Mouse (Mus musculus) left cerebral cortex, adult 2 months (tissue): ENCODE data around the gene Stxbp6. TPM values are rescaled to one million over a fixed set of nuclear protein-coding genes. Genes with fewer than 3 reads are reported as not detected.

ENCODE experiments used
- DNase-seq, 2 experiments: peaks; one replicate each; pipeline ENCODE4 v3.0.0; 2021 to 2022; ENCODE audit warnings: low spot score in 2 of 2, mixed read lengths in 1 of 2; ENCODE audit errors: extremely low spot score in 1 of 2
- H3K27ac ChIP-seq: fragments of 200-600 bp; 2 replicates; pipeline ENCODE4 v1.8.1; 2022
- H3K4me3 ChIP-seq: fragments of 200-600 bp; 2 replicates; pipeline ENCODE4 v1.8.1; 2022
- CTCF ChIP-seq: fragments of 200-600 bp; IDR thresholded peaks from 2 replicates; pipeline ENCODE4 v1.8.1; 2022; ENCODE audit warnings: antibody characterized with exemption, mild to moderate bottlenecking, moderate library complexity
- intact Hi-C: fragments of 180-260 bp; cut with DNase I; formaldehyde crosslinking; loops from one replicate; pipeline ENCODE4 v1.15.1; 2025
- total RNA-seq, 2 experiments: library from RNA; stranded (reverse); gene quantifications; 2 replicates each; pipeline ENCODE4 v1.2.3; 2021

Gene Stxbp6
- total RNA-seq, 2 experiments from 2014 or later = 67.7 to 75.2 TPM

DNA sequence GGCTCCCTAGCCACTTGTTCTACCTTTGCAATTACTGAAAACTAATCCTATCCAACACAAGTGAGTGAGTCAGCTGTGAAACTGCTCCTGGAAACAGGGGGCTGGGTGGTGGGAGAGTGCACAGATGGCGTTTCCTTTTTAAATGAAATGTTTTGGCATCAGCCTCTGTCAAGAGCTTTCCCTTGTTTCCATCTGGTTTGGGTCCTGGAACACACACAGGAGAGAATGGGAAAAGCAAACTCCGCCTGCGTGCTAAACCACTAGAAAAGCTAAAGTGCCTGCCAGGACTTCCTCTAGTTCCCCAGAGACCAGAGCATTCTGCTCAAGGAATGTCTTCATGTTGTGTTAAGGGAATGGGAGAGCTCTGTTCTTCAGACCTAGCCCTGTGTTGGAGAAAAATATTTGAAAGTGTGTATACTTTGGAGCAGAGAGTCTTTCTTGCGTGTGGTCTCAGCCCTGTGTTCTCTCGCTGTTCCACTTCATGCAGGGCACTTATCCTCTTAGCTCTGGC, 61.2 kb downstream of the Stxbp6 start:
- no peak for TF ChIP-seq CTCF
- intact Hi-C loops = loop anchor here (1.0 to 10.0 kb wide), 4 partner anchors 43 to 162 kb away; partner anchors contain the start of gene Stxbp6
- DNase-seq = peak; percentile 69 to 77
- Histone ChIP-seq H3K4me3 (no peak overlapping the region), H3K27ac (peak overlapping the region; percentile 65)

DNA sequence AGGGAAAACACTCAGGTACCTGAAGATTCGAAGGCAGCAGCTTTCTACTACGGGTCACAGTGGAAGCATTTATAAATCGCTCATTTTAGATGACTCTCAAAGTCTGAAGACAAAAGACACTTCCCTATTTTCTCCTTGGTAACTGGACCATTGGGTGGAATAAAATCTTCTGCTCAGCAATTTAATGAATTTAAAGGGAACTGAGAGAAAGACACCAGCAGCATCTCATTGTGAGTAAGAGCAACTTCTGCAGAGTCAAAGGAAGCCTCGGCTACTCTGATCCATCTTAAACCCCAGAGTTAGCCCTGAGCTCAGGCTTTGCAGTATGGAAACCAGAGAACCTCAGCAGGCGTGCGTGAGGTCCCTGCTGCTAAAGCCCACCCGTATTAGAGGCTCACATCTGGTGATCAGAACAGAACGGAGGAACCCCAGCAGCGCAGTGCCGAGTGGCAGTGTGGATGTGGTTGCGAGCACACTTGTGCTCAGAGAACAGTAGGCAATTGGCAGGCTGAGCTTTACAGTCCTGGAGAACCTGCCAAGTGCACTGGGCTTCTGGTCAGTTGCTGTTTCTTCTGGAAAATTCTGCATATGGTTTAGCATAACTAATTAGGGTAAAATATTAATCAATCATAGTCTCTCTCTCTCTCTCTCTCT, 62.9 kb downstream of the Stxbp6 start:
- no peak overlapping the region for H3K4me3 ChIP-seq
- H3K27ac ChIP-seq = peak overlapping the region; percentile 54
- intact Hi-C loops = loop anchor here (2.0 to 10.0 kb wide), 3 partner anchors 63 to 163 kb away; partner anchors contain the start of gene Stxbp6
- DNase-seq = peak; percentile 15 to 18
- no peak for TF ChIP-seq CTCF

DNA sequence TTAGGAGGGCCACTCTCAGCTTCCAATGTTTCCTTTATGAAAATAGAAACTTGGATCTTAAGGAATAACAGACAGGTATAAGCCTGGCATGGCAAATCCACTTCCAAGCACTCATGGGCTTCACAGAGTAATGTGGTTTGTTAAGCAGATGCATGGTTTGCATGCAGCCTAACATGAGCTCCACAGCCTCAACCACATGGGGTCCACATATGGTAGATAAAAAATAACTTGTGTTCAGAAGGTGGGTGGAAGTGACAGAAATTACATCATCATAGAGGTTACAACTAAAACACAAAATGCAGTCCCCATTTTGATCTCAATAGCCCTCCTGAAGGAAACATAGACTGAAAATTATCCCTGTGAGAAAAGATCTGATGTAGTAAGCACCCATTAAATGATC, 63.5 kb downstream of the Stxbp6 start:
- no peak for TF ChIP-seq CTCF
- no peak for DNase-seq
- intact Hi-C loops = loop anchor here (5.0 to 10.0 kb wide), 2 partner anchors 154 to 164 kb away; no protein-coding TSS in a partner anchor
- Histone ChIP-seq H3K4me3 (no peak overlapping the region), H3K27ac (peak overlapping the region; percentile 5; the same call in 1 of the 2 replicates)

DNA sequence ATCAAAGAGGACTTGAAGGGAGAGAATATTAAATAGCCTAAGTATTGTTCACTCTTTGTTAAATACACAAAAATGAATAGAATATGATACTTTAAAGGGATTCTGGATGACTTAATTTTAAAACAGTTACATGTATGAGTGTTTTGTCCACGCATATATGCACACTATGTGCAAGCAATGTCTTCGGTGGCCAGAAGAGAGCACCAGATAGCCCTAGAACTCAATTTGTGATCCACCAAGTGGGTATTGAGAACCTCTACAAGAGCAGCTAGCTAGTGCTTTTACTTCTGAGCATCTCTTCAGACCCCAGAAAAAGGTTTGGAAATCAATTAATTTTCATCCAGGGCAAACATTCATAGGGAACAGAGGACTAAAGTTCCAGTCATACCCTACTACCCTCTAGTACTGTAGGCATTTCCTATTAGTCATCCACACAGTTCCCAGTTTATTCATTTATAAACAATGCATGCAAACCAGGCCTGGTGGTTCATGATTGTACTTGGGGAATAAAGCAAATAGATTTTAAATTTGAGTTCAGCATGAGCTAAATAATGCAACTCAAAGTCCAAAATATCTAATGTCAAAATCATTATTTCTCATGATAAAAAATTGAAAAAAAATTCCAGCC, 64.4 kb downstream of the Stxbp6 start:
- Histone ChIP-seq H3K4me3 (no peak overlapping the region), H3K27ac (no peak overlapping the region)
- peak; percentile 10 for TF ChIP-seq CTCF
- intact Hi-C loops = loop anchor here (5.0 to 10.0 kb wide), 2 partner anchors 153 to 165 kb away; no protein-coding TSS in a partner anchor
- no peak for DNase-seq

DNA sequence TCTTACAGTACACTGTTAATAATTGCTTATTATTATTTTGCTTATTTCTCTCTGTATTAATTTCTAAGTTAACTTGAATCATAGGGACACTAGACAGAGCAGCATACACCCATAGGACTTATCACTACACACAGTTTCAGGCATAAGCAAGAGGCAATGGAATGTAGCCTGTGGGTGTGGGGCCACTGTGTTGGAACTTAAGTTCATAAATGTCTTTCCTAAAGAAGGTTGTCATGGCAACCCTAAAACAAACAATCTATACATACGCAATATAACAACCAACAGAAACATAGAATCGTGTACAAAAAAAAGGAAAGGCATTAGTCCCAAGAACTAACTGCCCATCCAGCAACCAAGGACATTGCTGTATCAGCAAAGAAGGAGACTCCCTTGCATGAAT, 67.9 kb downstream of the Stxbp6 start:
- DNase-seq = no peak
- no peak for TF ChIP-seq CTCF
- Histone ChIP-seq H3K4me3 (no peak overlapping the region), H3K27ac (no peak overlapping the region)
- intact Hi-C loops = no loop called here

DNA sequence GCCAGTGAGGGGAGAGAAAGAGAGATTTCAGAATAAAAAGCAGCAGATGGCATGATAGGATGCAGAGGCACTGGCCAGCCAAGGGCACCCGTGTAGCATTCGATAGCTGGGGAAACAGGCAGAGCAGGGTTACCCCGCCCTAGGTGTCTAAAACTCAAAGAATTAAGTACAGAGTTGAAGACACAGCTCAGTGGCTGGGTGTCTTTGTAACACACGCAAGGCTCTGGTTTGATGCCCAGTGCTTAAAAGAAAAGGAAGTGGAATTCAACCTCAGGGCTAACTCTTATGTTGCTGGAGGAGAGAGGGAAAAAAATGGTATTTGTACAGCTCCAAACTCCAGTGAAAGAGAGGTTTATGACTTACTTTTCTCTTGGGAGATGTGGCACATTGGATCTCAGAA, 68.5 kb downstream of the Stxbp6 start:
- intact Hi-C loops = no loop called here
- TF ChIP-seq CTCF = no peak
- no peak overlapping the region for H3K27ac ChIP-seq
- no peak for DNase-seq
- no peak overlapping the region for H3K4me3 ChIP-seq

DNA sequence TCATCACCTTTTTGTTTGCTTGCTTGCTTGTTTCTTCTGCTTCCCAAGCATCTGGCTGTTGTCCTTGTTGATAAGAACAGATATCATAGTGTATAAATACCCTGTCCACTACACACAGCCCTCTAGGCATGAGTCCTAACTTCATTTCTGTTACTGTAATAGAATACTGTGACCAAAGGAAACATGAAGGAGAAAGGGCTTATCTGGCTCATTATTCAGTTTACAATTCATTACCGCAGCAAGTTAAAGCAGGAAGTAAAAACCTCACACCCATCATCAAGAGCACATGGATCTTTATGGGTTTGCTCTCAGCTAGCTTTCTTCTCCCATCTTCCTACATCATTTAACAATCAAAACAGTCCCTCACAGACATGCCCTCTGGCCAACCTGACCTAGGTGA, 72.5 kb downstream of the Stxbp6 start:
- no peak for TF ChIP-seq CTCF
- Histone ChIP-seq H3K27ac (no peak overlapping the region), H3K4me3 (no peak overlapping the region)
- DNase-seq = no peak
- intact Hi-C loops = no loop called here

DNA sequence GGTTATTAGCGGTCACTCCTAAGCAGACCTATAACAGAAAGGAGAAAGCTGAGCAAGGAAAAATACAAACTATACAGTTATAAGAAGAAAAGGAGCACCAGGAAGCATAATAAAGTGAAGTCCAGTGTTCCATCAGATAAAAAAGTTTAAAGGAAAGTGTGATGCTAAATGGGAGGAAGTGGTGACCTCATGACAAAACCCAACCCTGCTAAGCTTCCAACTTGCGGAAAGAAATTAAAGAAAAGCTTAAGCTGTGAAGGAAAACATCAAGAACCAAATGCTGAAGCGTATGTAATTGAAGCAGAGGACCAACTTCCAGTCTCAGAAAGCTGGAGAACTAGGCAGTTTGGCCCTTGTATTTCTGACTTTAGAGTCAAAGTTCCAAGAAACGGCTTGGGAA, 77.1 kb downstream of the Stxbp6 start:
- intact Hi-C loops = no loop called here
- DNase-seq = no peak
- no peak for TF ChIP-seq CTCF
- no peak overlapping the region for H3K27ac ChIP-seq
- H3K4me3 ChIP-seq = no peak overlapping the region

DNA sequence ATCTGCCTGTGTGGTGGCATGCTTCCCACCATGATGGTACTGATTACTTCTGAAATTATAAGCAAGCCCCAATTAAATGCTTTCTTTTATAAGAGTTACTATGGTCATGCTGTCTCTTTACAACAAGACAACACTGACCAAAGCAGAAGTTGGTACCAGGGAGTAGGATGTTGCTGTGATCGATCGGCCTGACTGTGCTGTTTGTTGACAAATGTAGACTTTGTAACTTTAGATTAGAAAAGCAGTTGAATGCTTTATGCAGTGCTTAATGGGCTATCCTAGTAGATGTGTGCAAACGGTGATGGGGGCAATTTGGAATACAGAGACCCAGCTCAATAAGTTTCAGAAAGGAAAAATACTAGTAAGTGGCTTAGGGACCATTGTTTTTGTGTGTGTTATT, 77.6 kb downstream of the Stxbp6 start:
- intact Hi-C loops = no loop called here
- no peak for TF ChIP-seq CTCF
- Histone ChIP-seq H3K27ac (no peak overlapping the region), H3K4me3 (no peak overlapping the region)
- no peak for DNase-seq

DNA sequence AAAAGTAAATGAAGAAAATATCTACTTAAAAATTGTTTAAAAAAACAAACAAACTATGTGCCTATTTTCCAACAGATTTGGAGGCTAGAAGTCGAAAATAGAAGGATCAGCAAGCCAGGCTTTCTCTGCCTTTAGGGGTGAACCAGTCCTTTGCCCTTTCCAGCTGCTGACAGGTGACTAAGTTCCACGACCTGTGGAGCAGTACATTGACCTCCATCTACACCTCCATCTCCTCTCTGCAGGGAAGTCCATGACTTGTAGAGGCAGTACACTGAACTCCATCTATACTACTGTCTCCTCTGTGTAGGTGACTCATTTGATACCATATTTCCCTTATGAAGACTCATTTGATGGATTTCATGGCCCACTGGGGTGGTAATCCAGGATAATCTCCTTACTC, 78.2 kb downstream of the Stxbp6 start:
- H3K4me3 ChIP-seq = no peak overlapping the region
- DNase-seq = no peak
- H3K27ac ChIP-seq = no peak overlapping the region
- no peak for TF ChIP-seq CTCF
- intact Hi-C loops = no loop called here

DNA sequence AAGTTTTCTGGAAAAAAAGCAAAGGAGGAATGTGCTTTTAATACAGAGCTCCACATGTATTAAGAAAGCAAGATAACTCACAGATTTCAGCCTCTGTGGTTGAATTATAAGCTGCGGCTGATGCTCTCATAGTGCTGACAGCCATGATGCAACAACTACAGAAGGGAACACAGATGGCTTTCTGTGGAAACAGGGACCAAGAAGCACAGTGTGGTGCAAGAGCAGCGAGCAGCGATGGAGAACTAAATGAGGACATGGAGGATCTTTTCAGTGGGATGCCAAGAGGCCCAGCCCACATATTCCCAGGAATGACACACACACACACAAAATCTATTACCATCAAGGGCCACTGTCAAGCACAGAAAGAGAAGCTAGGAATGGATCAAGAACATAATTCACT, 81.1 kb downstream of the Stxbp6 start:
- TF ChIP-seq CTCF = no peak
- intact Hi-C loops = no loop called here
- H3K27ac ChIP-seq = peak overlapping the region; percentile 78
- peak in 1 of 2 experiments; percentile 36 for DNase-seq
- no peak overlapping the region for H3K4me3 ChIP-seq

DNA sequence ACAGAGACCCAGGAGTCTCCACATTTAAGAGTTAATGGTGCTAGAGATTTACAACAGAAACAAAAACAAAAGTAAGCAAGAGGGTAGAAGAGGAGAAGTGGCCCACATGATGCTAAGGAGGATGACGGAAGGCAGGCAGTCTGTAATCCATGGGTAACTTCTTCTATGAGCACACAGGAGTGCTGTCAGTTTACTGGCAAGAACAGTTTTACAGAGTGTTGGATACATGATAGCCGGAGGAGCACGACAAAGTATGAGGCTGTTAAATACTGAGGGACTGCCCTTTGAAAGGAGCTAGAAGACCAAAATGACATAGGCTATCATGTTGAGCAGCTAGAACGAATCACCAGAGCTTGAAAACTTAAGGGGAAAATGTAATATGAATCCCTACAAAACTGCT, 81.7 kb downstream of the Stxbp6 start:
- no peak for TF ChIP-seq CTCF
- DNase-seq = no peak
- H3K4me3 ChIP-seq = no peak overlapping the region
- intact Hi-C loops = no loop called here
- peak overlapping the region; percentile 78; the same call in 1 of the 2 replicates for H3K27ac ChIP-seq

DNA sequence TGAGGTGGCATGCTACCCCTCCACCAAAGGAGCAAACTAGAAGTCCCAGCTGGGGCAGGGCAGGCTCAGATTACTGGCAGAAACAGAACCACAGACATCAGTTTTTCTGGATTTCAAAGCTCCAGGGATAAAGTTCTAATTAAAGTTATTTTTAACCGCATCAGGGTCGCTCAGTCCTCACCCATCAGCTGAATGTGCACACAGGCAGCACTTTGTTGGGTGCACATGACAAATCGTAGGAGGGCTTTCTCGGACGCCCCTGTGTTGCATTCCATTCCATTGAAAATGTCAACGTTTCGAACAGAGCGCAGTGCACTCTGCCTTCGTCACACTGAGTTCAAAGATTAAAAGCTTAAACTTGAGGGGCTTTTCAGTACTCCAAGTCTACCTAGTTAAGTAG, 84.1 kb downstream of the Stxbp6 start:
- Histone ChIP-seq H3K27ac (no peak overlapping the region), H3K4me3 (no peak overlapping the region)
- no peak for TF ChIP-seq CTCF
- intact Hi-C loops = no loop called here
- DNase-seq = no peak
